Mouse (Mus musculus) mature B cell (primary cell): ENCODE measurements around the gene Tcam1.
"Not testable (repeated sequence)": the region's sequence is repeated elsewhere in the genome, so short reads cannot be mapped to it uniquely, and the experiment has no call there.

ENCODE experiments used
- in situ Hi-C: fragments of 300-500 bp; cut with MboI; formaldehyde crosslinking; loops from 2 replicates; pipeline ENCODE4 v1.14.3; 2019

The Tcam1 gene

GRCm38 (mm10) chr11:106276454-106276853, at the start of gene Tcam1:
Gene Tcam1 (plus strand): TSS chr11:106276672.
- in situ Hi-C loops: no loop called here

GRCm38 (mm10) chr11:106233978-106234377, 42.5 kb upstream of the Tcam1 start:
- in situ Hi-C loops: not testable (repeated sequence)

- in situ Hi-C loops: no loop called here
Observed at GRCm38 (mm10) chr11:106246834-106247233, 29.6 kb upstream of the Tcam1 start.

GRCm38 (mm10) chr11:106249326-106249725, 27.1 kb upstream of the Tcam1 start:
- in situ Hi-C loops: no loop called here

- in situ Hi-C loops: no loop called here
Observed at GRCm38 (mm10) chr11:106254767-106255166, 21.7 kb upstream of the Tcam1 start.

- in situ Hi-C loops: no loop called here
Observed at GRCm38 (mm10) chr11:106255174-106255573, 21.3 kb upstream of the Tcam1 start.

GRCm38 (mm10) chr11:106255685-106256451, 20.6 kb upstream of the Tcam1 start, which contains the start of the genes Ftsj3 and Psmc5:
Gene Ftsj3 (minus strand): TSS chr11:106256079.
Gene Psmc5 (plus strand): TSS chr11:106256154.
- in situ Hi-C loops: no loop called here

- in situ Hi-C loops: no loop called here
Observed at GRCm38 (mm10) chr11:106256775-106257174, 19.7 kb upstream of the Tcam1 start.

GRCm38 (mm10) chr11:106260826-106261450, 15.5 kb upstream of the Tcam1 start:
- in situ Hi-C loops: no loop called here

- in situ Hi-C loops: no loop called here
Observed at GRCm38 (mm10) chr11:106263963-106264362, 12.5 kb upstream of the Tcam1 start.

- in situ Hi-C loops: no loop called here
Observed at GRCm38 (mm10) chr11:106264988-106265387, 11.5 kb upstream of the Tcam1 start.

GRCm38 (mm10) chr11:106265570-106265969, 10.9 kb upstream of the Tcam1 start:
- in situ Hi-C loops: no loop called here

GRCm38 (mm10) chr11:106266431-106266830, 10.0 kb upstream of the Tcam1 start:
- in situ Hi-C loops: no loop called here

- in situ Hi-C loops: no loop called here
Observed at GRCm38 (mm10) chr11:106267311-106267852, 9.1 kb upstream of the Tcam1 start.

GRCm38 (mm10) chr11:106267871-106268270, 8.6 kb upstream of the Tcam1 start:
- in situ Hi-C loops: no loop called here

GRCm38 (mm10) chr11:106268326-106269059, 8.0 kb upstream of the Tcam1 start:
- in situ Hi-C loops: no loop called here

GRCm38 (mm10) chr11:106269060-106269431, 7.4 kb upstream of the Tcam1 start:
- in situ Hi-C loops: no loop called here

- in situ Hi-C loops: no loop called here
Observed at GRCm38 (mm10) chr11:106271131-106271793, 5.2 kb upstream of the Tcam1 start.

- in situ Hi-C loops: no loop called here
Observed at GRCm38 (mm10) chr11:106271794-106272643, 4.5 kb upstream of the Tcam1 start.

GRCm38 (mm10) chr11:106272644-106273310, 3.7 kb upstream of the Tcam1 start, which contains the start of gene Smarcd2:
Gene Smarcd2 (minus strand): TSS chr11:106272972.
- in situ Hi-C loops: no loop called here
